Mouse (Mus musculus) left cerebral cortex, adult 2 months (tissue): ENCODE measurements around the gene Bcl2l1. TPM values are rescaled to one million over a fixed set of nuclear protein-coding genes. Genes with fewer than 3 reads are reported as not detected.

Experiments
- DNase-seq, 2 experiments: peaks; one replicate each; pipeline ENCODE4 v3.0.0; 2021 to 2022; ENCODE audit warnings: low spot score in 2 of 2, mixed read lengths in 1 of 2; ENCODE audit errors: extremely low spot score in 1 of 2
- H3K27ac ChIP-seq: fragments of 200-600 bp; 2 replicates; pipeline ENCODE4 v1.8.1; 2022
- H3K4me3 ChIP-seq: fragments of 200-600 bp; 2 replicates; pipeline ENCODE4 v1.8.1; 2022
- CTCF ChIP-seq: fragments of 200-600 bp; IDR thresholded peaks from 2 replicates; pipeline ENCODE4 v1.8.1; 2022; ENCODE audit warnings: antibody characterized with exemption, mild to moderate bottlenecking, moderate library complexity
- intact Hi-C: fragments of 180-260 bp; cut with DNase I; formaldehyde crosslinking; loops from one replicate; pipeline ENCODE4 v1.15.1; 2025
- long read RNA-seq, 2 experiments: library from polyadenylated mRNA; stranded (forward); transcript quantifications; one replicate each; pipeline ENCODE4 v2.0.0; 2021; ENCODE audit warnings: borderline mapping rate in 2 of 2
- total RNA-seq, 2 experiments: library from RNA; stranded (reverse); gene quantifications; 2 replicates each; pipeline ENCODE4 v1.2.3; 2021

Gene Bcl2l1
- total RNA-seq: 100 to 1,000 TPM; 133 to 135 TPM
- long read RNA-seq, experiment 1, transcript Bcl2l1-202 (3 exons, 2,568 nt): minor isoform, 75 of 240 reads
- long read RNA-seq, experiment 1, transcript Bcl2l1-201 (3 exons, 2,417 nt): major isoform, 112 of 240 reads
- long read RNA-seq, experiment 1, partial matches to known transcripts: 8 of 240 reads
- long read RNA-seq, experiment 1, other reads (novel, unspliced or antisense): 41 of 240 reads
- long read RNA-seq, experiment 2, transcript Bcl2l1-201 (3 exons, 2,417 nt): minor isoform, 49 of 176 reads
- long read RNA-seq, experiment 2, transcript Bcl2l1-202 (3 exons, 2,568 nt): major isoform, 69 of 176 reads
- long read RNA-seq, experiment 2, partial matches to known transcripts: 16 of 176 reads
- long read RNA-seq, experiment 2, other reads (novel, unspliced or antisense): 42 of 176 reads

- peak within 1 kb of the TSS; percentile 100 for H3K27ac ChIP-seq
- intact Hi-C loops: loop anchor here (1.0 to 2.0 kb wide), 4 partner anchors 54 to 216 kb away; no protein-coding TSS in a partner anchor
- H3K4me3 ChIP-seq: peak within 1 kb of the TSS; percentile 100
- peak; percentile 98 to 99 for DNase-seq
- TF ChIP-seq CTCF: peak; percentile 94
Measured at GRCm38 (mm10) chr2:152831019-152831878, at the start of gene Bcl2l1. Gene Bcl2l1, minus strand, starts transcription at chr2:152831728.

GRCm38 (mm10) chr2:152880898-152881297 lies 49.4 kb upstream of the Bcl2l1 start:
- no peak for DNase-seq
- intact Hi-C loops: no loop called here
- TF ChIP-seq CTCF: no peak
- H3K4me3 ChIP-seq: no peak overlapping the region
- no peak overlapping the region for H3K27ac ChIP-seq

- DNase-seq: no peak
- Histone ChIP-seq H3K4me3 (no peak overlapping the region), H3K27ac (no peak overlapping the region)
- intact Hi-C loops: no loop called here
- no peak for TF ChIP-seq CTCF
Measured at GRCm38 (mm10) chr2:152878239-152878638, 46.7 kb upstream of the Bcl2l1 start.

GRCm38 (mm10) chr2:152863346-152863745 lies 31.8 kb upstream of the Bcl2l1 start:
- TF ChIP-seq CTCF: no peak
- H3K27ac ChIP-seq: no peak overlapping the region
- DNase-seq: no peak
- no peak overlapping the region for H3K4me3 ChIP-seq
- intact Hi-C loops: no loop called here

GRCm38 (mm10) chr2:152862638-152863037 lies 31.1 kb upstream of the Bcl2l1 start:
- intact Hi-C loops: no loop called here
- H3K27ac ChIP-seq: no peak overlapping the region
- DNase-seq: no peak
- no peak for TF ChIP-seq CTCF
- no peak overlapping the region for H3K4me3 ChIP-seq

- DNase-seq: no peak
Measured at GRCm38 (mm10) chr2:152861891-152862290, 30.4 kb upstream of the Bcl2l1 start.

GRCm38 (mm10) chr2:152859501-152859900 lies 28.0 kb upstream of the Bcl2l1 start:
- no peak for DNase-seq
- intact Hi-C loops: no loop called here
- Histone ChIP-seq H3K27ac (no peak overlapping the region), H3K4me3 (no peak overlapping the region)
- no peak for TF ChIP-seq CTCF

More at GRCm38 (mm10) chr2:152861891-152862290, 30.4 kb upstream of the Bcl2l1 start:
- TF ChIP-seq CTCF: no peak
- Histone ChIP-seq H3K27ac (no peak overlapping the region), H3K4me3 (no peak overlapping the region)
- intact Hi-C loops: no loop called here

GRCm38 (mm10) chr2:152848466-152848865 lies 16.9 kb upstream of the Bcl2l1 start:
- H3K4me3 ChIP-seq: peak overlapping the region; percentile 65

GRCm38 (mm10) chr2:152847815-152848302 lies 16.3 kb upstream of the Bcl2l1 start, which contains the start of gene Tpx2:
Gene Tpx2, plus strand, starts transcription at chr2:152847964.
- peak; percentile 97 for DNase-seq
- H3K27ac ChIP-seq: peak within 1 kb of the TSS; percentile 58; the same call in 1 of the 2 replicates
- H3K4me3 ChIP-seq: peak within 1 kb of the TSS; percentile 65
- intact Hi-C loops: no loop called here
- peak; percentile 40 for TF ChIP-seq CTCF

More at GRCm38 (mm10) chr2:152848466-152848865, 16.9 kb upstream of the Bcl2l1 start:
- no peak for TF ChIP-seq CTCF
- H3K27ac ChIP-seq: no peak overlapping the region
- intact Hi-C loops: no loop called here
- DNase-seq: no peak

GRCm38 (mm10) chr2:152847057-152847814 lies 15.7 kb upstream of the Bcl2l1 start:
- intact Hi-C loops: no loop called here
- peak overlapping the region; percentile 58; the same call in 1 of the 2 replicates for H3K27ac ChIP-seq
- no peak for DNase-seq
- TF ChIP-seq CTCF: no peak
- peak overlapping the region; percentile 37; the same call in 1 of the 2 replicates for H3K4me3 ChIP-seq

GRCm38 (mm10) chr2:152842741-152843140 lies 11.2 kb upstream of the Bcl2l1 start:
- H3K27ac ChIP-seq: no peak overlapping the region
- intact Hi-C loops: no loop called here

More at GRCm38 (mm10) chr2:152842741-152843140, 11.2 kb upstream of the Bcl2l1 start:
- no peak overlapping the region for H3K4me3 ChIP-seq
- no peak for DNase-seq
- no peak for TF ChIP-seq CTCF
